Mouse (Mus musculus) ES-Bruce4 (cell line): ENCODE measurements around the gene Gbp10. TPM values are rescaled to one million over a fixed set of nuclear protein-coding genes. Genes with fewer than 3 reads are reported as not detected.
"Not testable (repeated sequence)": the region's sequence is repeated elsewhere in the genome, so short reads cannot be mapped to it uniquely, and the experiment has no call there.

ENCODE experiments used
- H3K27ac ChIP-seq: 2 replicates; pipeline ENCODE4 v1.5.1; 2012; ENCODE audit warnings: low read length, inconsistent platforms; ENCODE audit not compliant: insufficient read depth
- H3K27me3 ChIP-seq: 2 replicates; pipeline ENCODE4 v1.6.1; 2012; ENCODE audit warnings: mild to moderate bottlenecking, low read length, inconsistent platforms; ENCODE audit not compliant: control insufficient read depth, poor library complexity, insufficient read depth, severe bottlenecking
- H3K36me3 ChIP-seq: 2 replicates; pipeline ENCODE4 v1.6.1; 2012; ENCODE audit warnings: inconsistent platforms, mild to moderate bottlenecking, low read length, moderate library complexity; ENCODE audit not compliant: control insufficient read depth, poor library complexity, insufficient read depth, severe bottlenecking
- H3K4me1 ChIP-seq: one replicate; pipeline ENCODE4 v1.8.1; 2011; ENCODE audit warnings: low read length; ENCODE audit not compliant: control insufficient read depth, insufficient read depth
- H3K4me3 ChIP-seq: 2 replicates; pipeline ENCODE4 v1.5.1; 2011; ENCODE audit warnings: low read depth, mild to moderate bottlenecking, low read length
- H3K9ac ChIP-seq: 2 replicates; pipeline ENCODE4 v1.6.1; 2012; ENCODE audit warnings: low read depth, mild to moderate bottlenecking, inconsistent platforms; ENCODE audit not compliant: poor library complexity, severe bottlenecking
- H3K9me3 ChIP-seq: replicated peaks from 2 replicates; pipeline ENCODE4 v1.6.1; 2012; ENCODE audit warnings: mild to moderate bottlenecking, low read length, inconsistent platforms; ENCODE audit not compliant: control insufficient read depth, poor library complexity, insufficient read depth, severe bottlenecking
- EP300 ChIP-seq: IDR thresholded peaks from 2 replicates; pipeline ENCODE4 v1.6.1; 2011; ENCODE audit warnings: low read depth, low read length; ENCODE audit not compliant: insufficient read depth
- POLR2A ChIP-seq: IDR thresholded peaks from one replicate; pipeline ENCODE4 v1.8.1; 2011; ENCODE audit warnings: low read length; ENCODE audit not compliant: insufficient read depth
- polyA plus RNA-seq: library from polyadenylated mRNA; stranded (reverse); fragments of >200 nt; gene quantifications from 2 replicates; pipeline ENCODE4 v1.2.4, GENCODE M21; 2011; ENCODE audit warnings: low read depth; ENCODE audit not compliant: missing spikeins, insufficient read depth, insufficient read length

Gbp10 gene
- polyA plus RNA-seq, 1 experiment = not detected

GRCm38 (mm10) chr5:105199149-105199548 lies 40.2 kb downstream of the Gbp10 start:
- not testable (repeated sequence) for H3K9me3 ChIP-seq, H3K9ac ChIP-seq, H3K27ac ChIP-seq, H3K4me1 ChIP-seq, H3K36me3 ChIP-seq, H3K27me3 ChIP-seq, H3K4me3 ChIP-seq

GRCm38 (mm10) chr5:105197915-105198560 lies 41.3 kb downstream of the Gbp10 start:
- not testable (repeated sequence) for H3K9ac ChIP-seq, H3K9me3 ChIP-seq, H3K4me1 ChIP-seq

GRCm38 (mm10) chr5:105196308-105196707 lies 43.0 kb downstream of the Gbp10 start:
- H3K9ac ChIP-seq, H3K27ac ChIP-seq, H3K4me3 ChIP-seq, H3K36me3 ChIP-seq, H3K4me1 ChIP-seq, H3K27me3 ChIP-seq, H3K9me3 ChIP-seq: not testable (repeated sequence)

More at GRCm38 (mm10) chr5:105197915-105198560, 41.3 kb downstream of the Gbp10 start:
- not testable (repeated sequence) for H3K27ac ChIP-seq, H3K4me3 ChIP-seq, H3K36me3 ChIP-seq, H3K27me3 ChIP-seq

GRCm38 (mm10) chr5:105192536-105192935 lies 46.8 kb downstream of the Gbp10 start:
- H3K9me3 ChIP-seq, H3K4me3 ChIP-seq, H3K4me1 ChIP-seq, H3K27ac ChIP-seq, H3K9ac ChIP-seq, H3K36me3 ChIP-seq, H3K27me3 ChIP-seq: not testable (repeated sequence)

GRCm38 (mm10) chr5:105181446-105181845 lies 57.9 kb downstream of the Gbp10 start:
- no peak overlapping the region for H3K4me3 ChIP-seq
- no peak overlapping the region for H3K27ac ChIP-seq
- H3K4me1 ChIP-seq = peaks cover 2% of the 10 kb centered on the region
- TF ChIP-seq POLR2A (no peak), EP300 (0 out of 2 replicates have a peak, but pooled peaks have one; percentile 27)
- H3K36me3 ChIP-seq = no peaks in the 10 kb centered on the region
- no peak overlapping the region for H3K9ac ChIP-seq
- no peaks in the 10 kb centered on the region for H3K9me3 ChIP-seq
- no peaks in the 10 kb centered on the region for H3K27me3 ChIP-seq

Other genes with a start within 250 kb of the Gbp10 start
- 0.63 and 1.4 TPM in 2 replicates for gene Gbp9, start 100.0 kb downstream of the Gbp10 start, polyA plus RNA-seq
- gene Gbp8, start 100.0 kb downstream of the Gbp10 start, polyA plus RNA-seq = 0.25 TPM in 1 of 2 replicates, not detected in the other
- 0.72 and 0.79 TPM in 2 replicates for gene Gbp4, start 99.9 kb downstream of the Gbp10 start, polyA plus RNA-seq
- gene Gm43302, start 54.2 kb upstream of the Gbp10 start, polyA plus RNA-seq = not detected in 2 replicates
- gene Gbp6, start 54.2 kb upstream of the Gbp10 start, polyA plus RNA-seq = 0.63 and 0.64 TPM in 2 replicates
- gene Lrrc8b, start 176.2 kb upstream of the Gbp10 start, polyA plus RNA-seq = 13.0 and 14.0 TPM in 2 replicates